Mouse (Mus musculus): ENCODE data around the gene Ubc. TPM values are rescaled to one million over a fixed set of nuclear protein-coding genes. Genes with fewer than 3 reads are reported as not detected.

Gene Ubc
- polyA plus RNA-seq, 1 experiment from 2014 or later, result 531 TPM

- 84% methylated on average over 2 of the region's 2 CpGs for WGBS (ENCODE audit: insufficient replicate concordance)
- peaks cover 8% of the 10 kb centered on the region for H3K4me1 ChIP-seq (ENCODE audit: insufficient read depth)
- H3K9me3 ChIP-seq (ENCODE audit: low read length), result no peaks in the 10 kb centered on the region
- no peak overlapping the region for H3K4me3 ChIP-seq (ENCODE audit: low read depth, low read length)
- H3K4me2 ChIP-seq (ENCODE audit: low read depth, low read length), result no peak overlapping the region
- peaks cover 29% of the 10 kb centered on the region for H3K36me3 ChIP-seq (replicated peaks; ENCODE audit: insufficient read depth, low read length)
- H3K27me3 ChIP-seq (ENCODE audit: insufficient read depth, low read length), result no peaks in the 10 kb centered on the region
- ATAC-seq (peak; percentile 35), DNase-seq (no peak)
- no peak overlapping the region; the same call in 1 of the 2 replicates for H3K9ac ChIP-seq (replicated peaks)
- no peak overlapping the region for H3K27ac ChIP-seq (ENCODE audit: low read depth)
- TF ChIP-seq EP300 (IDR thresholded peaks at IDR 0.05; ENCODE audit: low read depth) (no peak), CTCF (IDR thresholded peaks at IDR 0.05; ENCODE audit: low read depth) (no peak)
These were observed 5.3 kb downstream of the Ubc start for GRCm38 (mm10) chr5:125384512-125385214.

GRCm38 (mm10) chr5:125383637-125384420 lies 6.2 kb downstream of the Ubc start:
- ATAC-seq (no peak), DNase-seq (no peak)
- WGBS (ENCODE audit: insufficient replicate concordance), result 66% methylated on average over 3 of the region's 3 CpGs
- Histone ChIP-seq H3K27ac (ENCODE audit: low read depth) (peak overlapping the region; percentile 49; the same call in 1 of the 2 replicates), H3K36me3 (replicated peaks; ENCODE audit: insufficient read depth, low read length) (peaks cover 29% of the 10 kb centered on the region), H3K9ac (replicated peaks) (no peak overlapping the region; the same call in 1 of the 2 replicates), H3K4me2 (ENCODE audit: low read depth, low read length) (no peak overlapping the region), H3K4me1 (ENCODE audit: insufficient read depth) (peaks cover 8% of the 10 kb centered on the region), H3K27me3 (ENCODE audit: insufficient read depth, low read length) (no peaks in the 10 kb centered on the region), H3K4me3 (ENCODE audit: low read depth, low read length) (no peak overlapping the region), H3K9me3 (ENCODE audit: low read length) (no peaks in the 10 kb centered on the region)
- TF ChIP-seq EP300 (IDR thresholded peaks at IDR 0.05; ENCODE audit: low read depth) (no peak), CTCF (IDR thresholded peaks at IDR 0.05; ENCODE audit: low read depth) (no peak)

DNA sequence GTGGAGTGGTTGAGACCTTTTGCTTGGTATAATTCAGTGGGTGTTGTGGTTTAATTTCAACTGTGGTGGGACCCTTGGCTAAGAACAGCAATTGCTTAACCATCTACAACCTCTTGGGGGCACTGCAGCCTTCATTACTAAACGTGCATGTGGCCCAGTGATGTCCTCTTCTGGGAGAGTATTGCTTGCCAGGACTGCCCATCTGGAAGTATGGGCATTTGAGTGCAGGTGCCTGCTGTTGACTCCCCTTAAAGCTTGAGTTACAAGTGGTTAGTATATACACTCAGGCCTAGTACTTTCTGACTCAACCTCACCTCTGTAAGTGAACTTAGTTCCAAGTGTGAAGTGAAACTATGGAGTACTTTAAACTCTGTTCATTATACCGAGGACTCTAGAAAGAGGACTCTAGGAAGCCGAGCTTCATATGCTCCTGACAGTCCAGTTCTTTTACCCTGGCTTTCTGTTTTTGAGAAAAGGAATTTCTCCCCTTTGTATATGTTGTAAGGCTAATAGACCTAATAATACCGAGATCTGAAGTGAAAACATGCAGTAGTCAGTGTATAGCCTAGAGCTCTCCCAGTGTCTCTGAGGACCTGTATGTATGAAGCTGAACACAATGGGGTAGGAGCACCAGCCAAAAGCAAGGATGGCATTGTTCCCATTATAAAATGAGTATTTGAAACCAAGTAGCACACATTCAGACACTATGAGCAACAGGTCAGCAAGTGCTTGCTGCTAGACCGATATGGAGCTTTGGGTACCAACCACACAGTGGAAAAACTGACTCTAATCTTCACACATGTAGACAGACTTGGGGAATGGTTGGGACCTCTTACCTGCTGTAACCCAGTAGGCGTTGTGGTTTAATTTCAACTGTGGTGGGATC lies 7.1 kb downstream of the Ubc start:
- DNase-seq (peak; percentile 64), ATAC-seq (peak; percentile 47)
- no peak overlapping the region for H3K4me2 ChIP-seq (ENCODE audit: low read depth, low read length)
- H3K27me3 ChIP-seq (ENCODE audit: insufficient read depth, low read length), result no peaks in the 10 kb centered on the region
- H3K4me3 ChIP-seq (ENCODE audit: low read depth, low read length), result no peak overlapping the region
- peaks cover 21% of the 10 kb centered on the region for H3K36me3 ChIP-seq (replicated peaks; ENCODE audit: insufficient read depth, low read length)
- peaks cover 6% of the 10 kb centered on the region for H3K4me1 ChIP-seq (ENCODE audit: insufficient read depth)
- peak overlapping the region; percentile 49 for H3K27ac ChIP-seq (ENCODE audit: low read depth)
- TF ChIP-seq EP300 (IDR thresholded peaks at IDR 0.05; ENCODE audit: low read depth) (no peak), CTCF (IDR thresholded peaks at IDR 0.05; ENCODE audit: low read depth) (peak; percentile 81)
- no peak overlapping the region for H3K9ac ChIP-seq (replicated peaks)
- no peaks in the 10 kb centered on the region for H3K9me3 ChIP-seq (ENCODE audit: low read length)
- WGBS (ENCODE audit: insufficient replicate concordance), result 41% methylated on average over 6 of the region's 6 CpGs

GRCm38 (mm10) chr5:125381954-125382672 lies 7.9 kb downstream of the Ubc start:
- H3K36me3 ChIP-seq (replicated peaks; ENCODE audit: insufficient read depth, low read length), result peaks cover 21% of the 10 kb centered on the region
- H3K27ac ChIP-seq (ENCODE audit: low read depth), result no peak overlapping the region
- H3K4me3 ChIP-seq (ENCODE audit: low read depth, low read length), result no peak overlapping the region
- peaks cover 6% of the 10 kb centered on the region for H3K4me1 ChIP-seq (ENCODE audit: insufficient read depth)
- TF ChIP-seq CTCF (IDR thresholded peaks at IDR 0.05; ENCODE audit: low read depth) (no peak), EP300 (IDR thresholded peaks at IDR 0.05; ENCODE audit: low read depth) (no peak)
- no peak overlapping the region for H3K9ac ChIP-seq (replicated peaks)
- 61% methylated on average over 5 of the region's 5 CpGs for WGBS (ENCODE audit: insufficient replicate concordance)
- DNase-seq, result no peak
- H3K9me3 ChIP-seq (ENCODE audit: low read length), result no peaks in the 10 kb centered on the region
- ATAC-seq, result no peak
- H3K4me2 ChIP-seq (ENCODE audit: low read depth, low read length), result no peak overlapping the region
- H3K27me3 ChIP-seq (ENCODE audit: insufficient read depth, low read length), result no peaks in the 10 kb centered on the region

GRCm38 (mm10) chr5:125378919-125379318 lies 11.1 kb downstream of the Ubc start:
- no peak overlapping the region for H3K9ac ChIP-seq (replicated peaks)
- H3K4me3 ChIP-seq (ENCODE audit: low read depth, low read length), result no peak overlapping the region
- WGBS (ENCODE audit: insufficient replicate concordance), result 64% methylated on average over 5 of the region's 5 CpGs
- no peak for ATAC-seq
- no peak overlapping the region for H3K4me2 ChIP-seq (ENCODE audit: low read depth, low read length)
- no peak for DNase-seq
- H3K9me3 ChIP-seq (ENCODE audit: low read length), result no peaks in the 10 kb centered on the region
- no peak overlapping the region for H3K27ac ChIP-seq (ENCODE audit: low read depth)
- no peaks in the 10 kb centered on the region for H3K27me3 ChIP-seq (ENCODE audit: insufficient read depth, low read length)
- TF ChIP-seq EP300 (IDR thresholded peaks at IDR 0.05; ENCODE audit: low read depth) (no peak), CTCF (IDR thresholded peaks at IDR 0.05; ENCODE audit: low read depth) (peak; percentile 39)
- H3K4me1 ChIP-seq (ENCODE audit: insufficient read depth), result no peaks in the 10 kb centered on the region
- peaks cover 2% of the 10 kb centered on the region; the same call in 1 of the 2 replicates for H3K36me3 ChIP-seq (replicated peaks; ENCODE audit: insufficient read depth, low read length)
